Mouse (Mus musculus): Measurements from ENCODE around the gene Nxpe5.

Gene Nxpe5

GRCm38 (mm10) chr5:138253061-138253460 is 27.4 kb downstream of the Nxpe5 start:
- no peak for DNase-seq (ENCODE audit: low spot score)

DNA sequence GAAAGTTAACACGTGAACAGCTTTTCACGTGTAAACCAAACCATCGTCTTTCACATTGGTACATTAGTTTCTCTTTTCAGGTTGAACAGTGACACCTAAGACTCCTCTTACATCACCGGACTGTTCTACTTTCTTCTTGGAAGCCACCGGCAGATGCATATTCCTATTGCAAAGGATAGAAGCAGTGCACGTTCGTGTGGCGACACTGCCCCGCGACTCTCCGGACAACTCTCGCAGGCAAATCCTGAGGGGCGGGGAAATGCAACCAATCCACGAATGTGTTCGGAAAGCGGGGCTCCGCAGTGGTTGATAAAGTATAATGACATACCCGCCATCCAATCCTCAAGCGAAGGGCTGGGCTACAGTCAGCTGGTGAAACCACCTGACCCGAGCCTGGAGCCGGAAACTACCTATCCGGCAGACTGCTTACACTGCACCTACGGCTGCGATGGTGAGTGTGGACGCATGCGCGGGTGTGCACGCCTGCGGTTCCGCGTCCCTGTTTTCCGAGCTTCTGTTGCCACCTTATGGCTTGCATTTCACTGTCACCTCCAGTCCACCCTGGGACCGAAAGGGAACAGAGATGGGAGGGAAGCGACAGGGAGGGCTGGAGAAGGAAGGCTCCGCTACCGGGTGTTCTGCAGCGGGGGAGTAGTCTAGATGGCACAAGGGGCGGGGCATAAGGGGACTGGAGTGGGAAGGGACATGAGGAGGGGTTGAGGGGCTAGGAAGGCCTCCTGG is 29.8 kb downstream of the Nxpe5 start, which contains the start of gene Lamtor4:
Lamtor4 (plus strand) TSS at position 130 of the 741 bp plus-strand sequence.
- peak; percentile 83 for DNase-seq (ENCODE audit: low spot score)

GRCm38 (mm10) chr5:138256094-138256467 is 30.4 kb downstream of the Nxpe5 start:
- no peak for DNase-seq (ENCODE audit: low spot score)

DNA sequence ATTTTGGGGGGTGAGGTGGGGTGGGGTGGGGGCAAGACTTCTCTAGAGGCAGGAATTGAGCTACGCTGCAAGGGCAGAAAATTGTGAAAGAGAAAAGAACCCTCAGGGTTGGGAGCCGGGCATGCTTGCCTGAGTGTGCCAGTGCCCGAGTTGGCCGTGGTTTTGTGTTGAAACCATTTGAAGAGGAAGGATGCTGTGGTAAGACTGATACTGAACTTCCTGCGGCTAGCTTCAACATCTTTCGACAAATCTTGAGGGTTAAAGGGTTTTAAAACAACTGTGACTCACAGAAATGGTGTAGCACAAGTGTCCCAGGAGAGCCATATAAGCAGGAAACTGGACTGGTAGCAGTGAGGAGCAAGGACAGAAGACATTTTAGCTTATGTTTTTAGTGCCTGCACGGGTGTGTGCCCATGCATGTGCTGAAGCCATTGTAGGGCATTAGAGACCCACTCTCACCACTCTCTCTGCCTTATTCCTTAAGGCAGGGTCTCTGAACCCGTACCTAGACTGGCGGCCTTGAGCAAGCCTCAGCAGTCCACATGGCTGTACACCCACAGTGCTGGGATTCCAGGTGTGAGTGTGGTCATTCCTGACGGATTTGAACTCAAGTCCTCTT is 31.4 kb downstream of the Nxpe5 start:
- DNase-seq (ENCODE audit: low spot score), result no peak

DNA sequence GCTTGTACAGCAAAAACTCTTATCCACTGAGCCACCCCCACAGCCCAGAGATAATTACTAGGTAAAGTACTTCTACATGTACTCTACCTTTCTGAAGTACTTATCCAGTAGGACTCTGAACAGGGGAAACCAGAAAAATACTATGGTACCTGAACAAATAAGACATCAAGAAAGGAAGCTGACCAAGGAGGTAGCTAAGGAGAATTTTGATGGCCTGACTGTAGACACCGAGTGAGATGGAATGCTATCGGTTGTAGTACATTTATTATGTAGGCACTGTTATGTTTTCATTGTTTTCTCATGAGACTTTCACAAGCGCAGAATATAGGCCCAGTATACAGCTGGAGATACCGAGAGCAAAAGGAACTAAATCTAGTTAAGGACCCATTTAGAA is 31.9 kb downstream of the Nxpe5 start:
- no peak for DNase-seq (ENCODE audit: low spot score)

DNA sequence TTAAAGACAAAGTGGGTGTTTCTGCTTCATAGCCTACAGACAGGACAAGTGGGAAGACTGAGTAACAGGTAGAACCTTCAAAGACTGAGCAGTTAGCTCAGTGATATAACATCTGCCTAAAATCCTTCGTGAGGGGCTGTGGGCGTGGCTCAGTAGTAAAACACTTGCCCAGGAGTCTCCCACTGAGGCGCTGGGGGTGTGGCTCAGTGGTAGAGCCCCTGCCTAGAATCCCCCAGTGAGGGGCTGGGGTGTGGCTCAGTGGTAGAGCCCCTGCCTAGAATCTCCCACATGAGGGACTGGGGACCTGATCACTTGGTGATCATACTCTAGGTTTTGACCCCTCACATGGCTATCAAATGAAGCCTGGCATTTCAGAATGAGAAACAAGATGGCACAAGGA is 32.4 kb downstream of the Nxpe5 start:
- no peak for DNase-seq (ENCODE audit: low spot score)

DNA sequence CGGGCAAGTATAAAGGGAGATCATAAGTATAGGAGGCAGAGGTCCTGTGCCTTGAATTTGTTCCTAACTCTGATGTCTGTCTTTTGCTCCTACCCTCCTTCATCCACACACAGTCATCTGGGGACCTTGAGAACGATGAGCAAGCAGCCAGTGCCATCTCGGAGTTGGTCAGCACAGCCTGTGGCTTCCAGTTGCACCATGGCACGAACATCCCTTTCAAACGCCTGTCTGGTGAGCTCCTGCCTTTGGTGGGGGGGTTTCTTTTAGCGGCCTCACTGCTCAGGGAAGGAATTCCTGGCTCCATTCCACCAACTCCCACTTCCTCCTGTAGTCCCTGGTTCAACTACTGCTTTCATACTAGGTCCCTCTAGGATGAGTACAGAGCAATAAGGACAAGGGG is 32.8 kb downstream of the Nxpe5 start:
- no peak for DNase-seq (ENCODE audit: low spot score)

GRCm38 (mm10) chr5:138258993-138259392 is 33.3 kb downstream of the Nxpe5 start:
- DNase-seq (ENCODE audit: low spot score), result no peak

GRCm38 (mm10) chr5:138260051-138260450 is 34.4 kb downstream of the Nxpe5 start:
- no peak for DNase-seq (ENCODE audit: low spot score)

- no peak for DNase-seq (ENCODE audit: low spot score)
Observed at GRCm38 (mm10) chr5:138260834-138261233, 35.1 kb downstream of the Nxpe5 start.

- no peak for DNase-seq (ENCODE audit: low spot score)
Observed at GRCm38 (mm10) chr5:138262001-138262400, 36.3 kb downstream of the Nxpe5 start.

GRCm38 (mm10) chr5:138262582-138263240 is 37.0 kb downstream of the Nxpe5 start:
- DNase-seq (ENCODE audit: low spot score), result no peak

- DNase-seq (ENCODE audit: low spot score), result peak; percentile 83
Observed at GRCm38 (mm10) chr5:138263260-138264206, 37.8 kb downstream of the Nxpe5 start, which contains the start of gene BC037034. BC037034 (minus strand) TSS chr5:138264033.

DNA sequence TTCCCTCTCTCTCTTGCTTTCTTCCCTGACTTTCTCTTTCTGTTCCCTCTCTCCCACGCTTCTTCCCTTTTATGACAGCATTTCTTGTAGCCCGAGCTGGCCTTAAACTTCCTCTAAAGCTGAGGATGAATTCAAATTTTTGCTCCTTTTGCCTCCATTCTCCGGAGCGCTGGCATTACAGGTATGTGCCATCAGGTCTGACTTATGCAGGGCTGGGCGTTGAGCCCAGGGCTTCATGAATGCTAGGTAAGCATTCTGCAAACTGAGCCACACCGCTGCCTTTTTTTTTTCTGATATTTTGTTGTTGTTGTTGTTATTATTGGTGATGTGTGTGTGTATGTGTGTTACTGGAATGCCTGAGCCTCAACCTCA is 38.5 kb downstream of the Nxpe5 start:
- DNase-seq (ENCODE audit: low spot score), result no peak

DNA sequence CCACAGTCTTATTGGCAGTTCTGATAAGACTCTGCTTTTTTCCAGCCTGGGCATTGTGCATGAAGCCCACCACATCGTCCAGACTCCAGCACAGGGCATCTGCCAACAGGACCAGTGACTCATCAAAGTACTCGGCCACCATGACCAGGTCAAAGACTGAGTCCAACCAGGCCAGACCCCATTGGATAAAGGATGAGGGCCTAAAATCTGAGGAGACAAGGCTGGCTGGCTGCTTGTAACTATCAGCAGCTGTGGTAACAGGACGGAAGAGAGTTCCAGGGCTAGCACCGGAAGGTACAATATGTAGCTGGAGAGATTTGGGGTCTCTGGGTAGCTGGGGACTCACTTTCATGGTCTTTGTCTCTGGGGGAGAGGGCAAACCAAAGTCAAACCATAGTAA is 40.0 kb downstream of the Nxpe5 start:
- no peak for DNase-seq (ENCODE audit: low spot score)

GRCm38 (mm10) chr5:138267114-138267513 is 41.4 kb downstream of the Nxpe5 start:
- DNase-seq (ENCODE audit: low spot score), result no peak

- DNase-seq (ENCODE audit: low spot score), result no peak
Observed at GRCm38 (mm10) chr5:138268980-138269379, 43.3 kb downstream of the Nxpe5 start.

DNA sequence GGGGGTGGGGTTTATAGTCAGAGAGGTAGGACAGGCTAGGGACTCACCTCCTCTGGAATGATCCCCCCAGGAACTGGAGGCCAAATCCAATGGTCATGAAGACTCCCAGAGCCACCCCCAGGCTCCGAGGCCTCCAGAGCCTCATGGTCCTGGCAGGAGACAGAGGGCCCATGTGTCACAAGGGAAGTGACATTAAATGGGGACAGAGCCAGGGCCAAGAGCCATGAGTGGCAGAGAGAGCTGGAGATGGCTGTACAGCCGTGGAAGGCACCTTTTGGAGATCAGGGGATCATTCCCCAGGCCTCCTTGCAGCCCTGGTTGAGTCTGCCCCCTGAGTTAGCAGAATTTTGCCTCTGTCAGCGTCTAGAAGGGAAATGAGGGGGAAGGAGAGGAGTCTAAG is 45.5 kb downstream of the Nxpe5 start:
- DNase-seq (ENCODE audit: low spot score), result no peak

DNA sequence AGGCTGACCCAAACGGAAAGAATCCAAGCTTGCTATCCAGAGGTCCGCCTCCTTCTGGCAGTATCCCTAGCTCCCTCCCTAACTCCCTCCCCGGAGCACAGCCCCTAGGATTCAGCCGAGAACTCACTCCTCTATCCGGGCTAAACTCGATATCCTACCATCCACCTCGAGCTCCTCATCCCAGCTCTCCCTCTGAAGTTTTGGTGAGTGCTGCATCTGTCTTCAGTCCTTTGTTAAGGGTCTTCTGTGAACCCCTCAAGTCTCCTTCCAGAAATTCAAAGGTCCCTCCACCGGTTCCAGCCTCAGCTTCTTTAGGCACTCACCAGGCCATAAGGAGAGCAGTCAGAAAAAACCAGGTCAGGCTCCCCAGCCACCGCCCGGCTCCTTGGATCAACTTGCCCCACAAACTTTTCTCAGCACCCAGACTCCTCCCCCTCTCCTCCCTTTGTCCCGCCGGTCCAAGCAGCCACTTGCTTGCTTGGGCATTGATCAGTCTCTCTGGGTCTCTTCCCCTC is 46.8 kb downstream of the Nxpe5 start, which contains the start of gene Gal3st4:
Gal3st4 (minus strand) TSS at position 432 of the 515 bp plus-strand sequence.
- no peak for DNase-seq (ENCODE audit: low spot score)

- DNase-seq (ENCODE audit: low spot score), result no peak
Observed at GRCm38 (mm10) chr5:138274186-138274585, 48.5 kb downstream of the Nxpe5 start.

DNA sequence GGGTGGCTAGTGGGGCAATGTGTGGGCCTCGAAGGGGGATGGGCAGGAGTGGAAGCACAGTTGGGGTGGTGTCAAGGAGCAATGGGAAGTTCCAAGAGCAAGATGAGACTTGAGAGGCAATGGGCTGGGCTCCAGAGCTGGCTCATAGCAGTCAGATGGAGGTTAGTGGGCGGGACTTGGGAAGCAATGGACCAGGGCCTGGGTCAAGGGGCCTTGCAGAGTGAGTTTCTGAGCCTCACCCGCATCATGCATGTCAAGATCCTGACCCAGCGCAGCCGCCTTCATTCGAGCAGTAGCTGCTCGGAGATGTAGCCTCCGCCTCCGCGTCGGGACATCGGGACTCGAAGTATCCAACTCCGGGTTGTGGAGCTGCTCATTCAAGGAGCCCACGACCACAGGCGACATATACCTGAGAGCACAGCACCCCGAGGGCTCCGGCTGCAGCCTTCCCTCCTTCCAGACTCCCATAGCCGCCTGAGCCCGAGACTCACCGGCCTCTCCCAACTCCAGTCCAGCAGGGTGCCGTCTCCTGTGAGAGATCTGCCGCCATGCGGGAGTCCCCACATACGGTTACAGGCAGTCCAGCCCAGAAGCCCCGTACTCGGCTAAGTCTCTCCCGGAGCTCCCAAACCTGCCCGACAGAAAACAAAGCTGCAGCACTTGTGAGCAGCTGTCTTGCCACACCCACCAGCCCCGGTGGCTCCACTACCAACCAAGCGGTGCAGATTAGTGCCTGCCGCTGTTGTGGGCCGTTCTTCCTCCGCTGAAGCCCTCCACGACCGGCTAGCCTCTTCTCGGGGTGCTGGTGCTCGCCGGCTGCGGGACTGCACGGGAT is 49.7 kb downstream of the Nxpe5 start:
- DNase-seq (ENCODE audit: low spot score), result no peak

Measured in spleen, adult 12 weeks (tissue).